Mouse (Mus musculus): ENCODE data around the gene Borcs5. TPM values are rescaled to one million over a fixed set of nuclear protein-coding genes. Genes with fewer than 3 reads are reported as not detected.
A peak's percentile ranks its signal among the peaks of the same experiment; 100 is the strongest.

Gene Borcs5
- polyA plus RNA-seq, 1 experiment, result 8.8 TPM

- H3ac ChIP-seq (ENCODE audit: control insufficient read depth, insufficient read length), result no peak overlapping the region
- no peaks in the 10 kb centered on the region for H3K79me2 ChIP-seq (ENCODE audit: control insufficient read depth, insufficient read depth)
- TF ChIP-seq E2F4 (IDR thresholded peaks at IDR 0.05; ENCODE audit: insufficient read depth), result no peak
- no peak for TF ChIP-seq POLR2A (IDR thresholded peaks at IDR 0.05; ENCODE audit: insufficient read length, low read depth)
- TF ChIP-seq TCF3 (IDR thresholded peaks at IDR 0.05; ENCODE audit: insufficient read length, low read depth), result no peak
- TF ChIP-seq TCF12 (IDR thresholded peaks at IDR 0.05; ENCODE audit: insufficient read depth, poor library complexity, severe bottlenecking), result no peak
- TF ChIP-seq REST (IDR thresholded peaks at IDR 0.05; ENCODE audit: insufficient read depth, insufficient read length), result no peak
- no peak for TF ChIP-seq MYOG (IDR thresholded peaks at IDR 0.05; ENCODE audit: control insufficient read depth in 1 of 3, insufficient read depth in 1 of 3, insufficient read length in 2 of 3, low read depth in 2 of 3)
- TF ChIP-seq MYOD1 (IDR thresholded peaks at IDR 0.05; ENCODE audit: control insufficient read depth in 1 of 3, insufficient read length in 2 of 3, low read depth in 2 of 3), result no peak
- no peak for TF ChIP-seq SRF (IDR thresholded peaks at IDR 0.05; ENCODE audit: control insufficient read depth, insufficient read length, low read depth)
- H3K27me3 ChIP-seq (ENCODE audit: control insufficient read depth, insufficient read depth, insufficient read length), result no peaks in the 10 kb centered on the region
- H3K4me2 ChIP-seq (ENCODE audit: low read depth), result no peak overlapping the region
- H3K36me3 ChIP-seq (ENCODE audit: control insufficient read depth, insufficient read depth), result no peaks in the 10 kb centered on the region
- H3K4me3 ChIP-seq, result no peak overlapping the region
These were observed 40.1 kb upstream of the Borcs5 start for GRCm38 (mm10) chr6:134599239-134599638.

GRCm38 (mm10) chr6:134601130-134601529 lies 38.2 kb upstream of the Borcs5 start:
- no peak overlapping the region for H3ac ChIP-seq (ENCODE audit: control insufficient read depth, insufficient read length)
- H3K4me2 ChIP-seq (ENCODE audit: low read depth), result no peak overlapping the region
- no peaks in the 10 kb centered on the region for H3K79me2 ChIP-seq (ENCODE audit: control insufficient read depth, insufficient read depth)
- TF ChIP-seq E2F4 (IDR thresholded peaks at IDR 0.05; ENCODE audit: insufficient read depth) (no peak), TCF12 (IDR thresholded peaks at IDR 0.05; ENCODE audit: insufficient read depth, poor library complexity, severe bottlenecking) (no peak), SRF (IDR thresholded peaks at IDR 0.05; ENCODE audit: control insufficient read depth, insufficient read length, low read depth) (no peak), TCF3 (IDR thresholded peaks at IDR 0.05; ENCODE audit: insufficient read length, low read depth) (no peak), POLR2AphosphoS2 (IDR thresholded peaks at IDR 0.05; ENCODE audit: insufficient read length, low read depth) (no peak), MYOG (IDR thresholded peaks at IDR 0.05; ENCODE audit: control insufficient read depth in 1 of 3, insufficient read depth in 1 of 3, insufficient read length in 2 of 3, low read depth in 2 of 3) (no peak), USF1 (IDR thresholded peaks at IDR 0.05; ENCODE audit: low read depth) (no peak), POLR2A (IDR thresholded peaks at IDR 0.05; ENCODE audit: insufficient read length, low read depth) (no peak), REST (IDR thresholded peaks at IDR 0.05; ENCODE audit: insufficient read depth, insufficient read length) (no peak), CEBPB (IDR thresholded peaks at IDR 0.05; ENCODE audit: insufficient read depth, poor library complexity, severe bottlenecking) (no peak), MAX (IDR thresholded peaks at IDR 0.05; ENCODE audit: low read depth) (no peak), MYOD1 (IDR thresholded peaks at IDR 0.05; ENCODE audit: control insufficient read depth in 1 of 3, insufficient read length in 2 of 3, low read depth in 2 of 3) (no peak)
- no peak overlapping the region for H3K4me3 ChIP-seq
- H3K36me3 ChIP-seq (ENCODE audit: control insufficient read depth, insufficient read depth), result no peaks in the 10 kb centered on the region
- no peaks in the 10 kb centered on the region for H3K27me3 ChIP-seq (ENCODE audit: control insufficient read depth, insufficient read depth, insufficient read length)

DNA sequence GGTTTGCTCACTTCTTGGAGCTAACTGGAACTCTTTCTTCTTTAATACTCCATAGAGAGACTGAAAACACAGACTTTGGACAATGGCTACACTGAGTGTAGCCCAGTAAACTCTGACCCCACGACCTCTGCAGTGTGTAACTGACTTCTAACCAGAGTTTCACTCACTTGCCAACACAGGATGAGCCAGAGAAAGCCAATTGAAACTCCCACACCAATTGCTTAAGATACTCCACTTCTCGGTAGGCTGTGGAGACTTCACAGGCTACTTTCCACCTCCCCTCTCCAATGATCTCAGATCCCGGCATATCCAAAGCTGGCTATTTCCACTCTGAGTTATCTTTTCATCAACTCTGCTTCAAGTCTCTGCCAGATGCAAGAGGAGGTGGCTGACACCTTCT lies 37.5 kb upstream of the Borcs5 start:
- Histone ChIP-seq H3ac (ENCODE audit: control insufficient read depth, insufficient read length) (no peak overlapping the region), H3K27me3 (ENCODE audit: control insufficient read depth, insufficient read depth, insufficient read length) (no peaks in the 10 kb centered on the region), H3K36me3 (ENCODE audit: control insufficient read depth, insufficient read depth) (no peaks in the 10 kb centered on the region), H3K4me3 (no peak overlapping the region), H3K4me2 (ENCODE audit: low read depth) (no peak overlapping the region), H3K79me2 (ENCODE audit: control insufficient read depth, insufficient read depth) (no peaks in the 10 kb centered on the region)
- no peak for TF ChIP-seq MYOD1 (IDR thresholded peaks at IDR 0.05; ENCODE audit: control insufficient read depth in 1 of 3, insufficient read length in 2 of 3, low read depth in 2 of 3)
- TF ChIP-seq TCF3 (IDR thresholded peaks at IDR 0.05; ENCODE audit: insufficient read length, low read depth), result no peak
- TF ChIP-seq USF1 (IDR thresholded peaks at IDR 0.05; ENCODE audit: low read depth), result no peak
- no peak for TF ChIP-seq POLR2A (IDR thresholded peaks at IDR 0.05; ENCODE audit: insufficient read length, low read depth)
- no peak for TF ChIP-seq TCF12 (IDR thresholded peaks at IDR 0.05; ENCODE audit: insufficient read depth, poor library complexity, severe bottlenecking)
- TF ChIP-seq E2F4 (IDR thresholded peaks at IDR 0.05; ENCODE audit: insufficient read depth), result no peak
- no peak for TF ChIP-seq SRF (IDR thresholded peaks at IDR 0.05; ENCODE audit: control insufficient read depth, insufficient read length, low read depth)
- no peak for TF ChIP-seq MAX (IDR thresholded peaks at IDR 0.05; ENCODE audit: low read depth)
- no peak for TF ChIP-seq CEBPB (IDR thresholded peaks at IDR 0.05; ENCODE audit: insufficient read depth, poor library complexity, severe bottlenecking)
- no peak for TF ChIP-seq REST (IDR thresholded peaks at IDR 0.05; ENCODE audit: insufficient read depth, insufficient read length)
- TF ChIP-seq MYOG (IDR thresholded peaks at IDR 0.05; ENCODE audit: control insufficient read depth in 1 of 3, insufficient read depth in 1 of 3, insufficient read length in 2 of 3, low read depth in 2 of 3), result no peak
- TF ChIP-seq POLR2AphosphoS2 (IDR thresholded peaks at IDR 0.05; ENCODE audit: insufficient read length, low read depth), result no peak

DNA sequence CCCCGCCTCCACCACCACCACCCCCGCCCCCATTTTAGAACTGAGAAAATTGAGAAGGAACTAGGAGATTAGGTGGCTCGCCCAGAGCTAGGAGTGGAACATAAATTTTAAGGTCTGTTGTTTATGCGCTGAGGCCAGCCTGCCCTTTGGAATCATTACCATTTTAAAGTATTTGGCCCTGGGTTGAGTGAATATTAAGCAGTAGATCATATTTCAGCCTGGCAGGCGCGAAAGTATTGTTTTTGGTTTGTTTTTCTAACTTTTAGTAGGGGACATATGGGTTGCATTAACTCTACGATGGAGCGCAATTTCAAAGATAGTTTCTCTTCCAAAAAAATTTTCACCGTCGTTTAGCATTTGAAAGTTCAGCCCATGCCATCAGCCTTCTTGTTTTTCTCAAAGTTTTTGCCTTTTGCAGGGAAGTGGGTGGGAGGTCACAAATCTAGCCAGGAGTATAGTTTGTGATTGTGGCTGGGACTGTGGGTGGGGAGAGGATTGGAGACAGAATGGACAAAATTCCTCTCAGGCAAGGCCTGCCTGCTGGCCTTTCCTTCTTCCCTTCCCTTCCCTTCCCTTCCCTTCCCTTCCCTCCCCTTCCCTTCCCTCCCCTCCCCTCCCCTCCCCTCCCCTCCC lies 36.8 kb upstream of the Borcs5 start:
- H3K36me3 ChIP-seq (ENCODE audit: control insufficient read depth, insufficient read depth), result no peaks in the 10 kb centered on the region
- H3ac ChIP-seq (ENCODE audit: control insufficient read depth, insufficient read length), result no peak overlapping the region
- peak overlapping the region; percentile 69 for H3K4me2 ChIP-seq (ENCODE audit: low read depth)
- no peak overlapping the region for H3K4me3 ChIP-seq
- H3K27me3 ChIP-seq (ENCODE audit: control insufficient read depth, insufficient read depth, insufficient read length), result no peaks in the 10 kb centered on the region
- H3K79me2 ChIP-seq (ENCODE audit: control insufficient read depth, insufficient read depth), result no peaks in the 10 kb centered on the region
- TF ChIP-seq CEBPB (IDR thresholded peaks at IDR 0.05; ENCODE audit: insufficient read depth, poor library complexity, severe bottlenecking) (no peak), TCF3 (IDR thresholded peaks at IDR 0.05; ENCODE audit: insufficient read length, low read depth) (no peak), POLR2AphosphoS2 (IDR thresholded peaks at IDR 0.05; ENCODE audit: insufficient read length, low read depth) (no peak), MYOG (IDR thresholded peaks at IDR 0.05; ENCODE audit: control insufficient read depth in 1 of 3, insufficient read depth in 1 of 3, insufficient read length in 2 of 3, low read depth in 2 of 3) (no peak), TCF12 (IDR thresholded peaks at IDR 0.05; ENCODE audit: insufficient read depth, poor library complexity, severe bottlenecking) (no peak), E2F4 (IDR thresholded peaks at IDR 0.05; ENCODE audit: insufficient read depth) (no peak), MAX (IDR thresholded peaks at IDR 0.05; ENCODE audit: low read depth) (no peak), REST (IDR thresholded peaks at IDR 0.05; ENCODE audit: insufficient read depth, insufficient read length) (no peak), POLR2A (IDR thresholded peaks at IDR 0.05; ENCODE audit: insufficient read length, low read depth) (no peak), MYOD1 (IDR thresholded peaks at IDR 0.05; ENCODE audit: control insufficient read depth in 1 of 3, insufficient read length in 2 of 3, low read depth in 2 of 3) (no peak), SRF (IDR thresholded peaks at IDR 0.05; ENCODE audit: control insufficient read depth, insufficient read length, low read depth) (no peak), USF1 (IDR thresholded peaks at IDR 0.05; ENCODE audit: low read depth) (no peak)

Data from myocyte (in vitro differentiated cells).